Mouse (Mus musculus) erythroblast, embryonic 14.5 days (primary cell): ENCODE results near the gene Nasp.

ENCODE experiments used
- GATA1 ChIP-seq: IDR thresholded peaks from 2 replicates; pipeline ENCODE4 v1.6.1; 2012; ENCODE audit warnings: low read length, inconsistent platforms, mixed read lengths
- TAL1 ChIP-seq: IDR thresholded peaks from 3 replicates; pipeline ENCODE4 v1.6.1; 2012; ENCODE audit warnings: low read length, inconsistent platforms, mixed read lengths

GRCm38 (mm10) chr4:116596379-116596778 lies 31.4 kb downstream of the Nasp start, which contains the start of gene Ccdc17:
- no peak for TF ChIP-seq GATA1
- no peak for TF ChIP-seq TAL1
